Mouse (Mus musculus): ENCODE results near the gene Cblb. TPM values are rescaled to one million over a fixed set of nuclear protein-coding genes. Genes with fewer than 3 reads are reported as not detected.

Cblb gene
- polyA plus RNA-seq, 1 experiment from 2014 or later, result 28.3 TPM

- Histone ChIP-seq H3K36me3 (peaks cover 77% of the 10 kb centered on the region), H3K4me1 (no peaks in the 10 kb centered on the region), H3K4me3 (no peak overlapping the region), H3K27ac (replicated peaks) (no peak overlapping the region), H3K27me3 (ENCODE audit: low read depth, poor library complexity, severe bottlenecking) (no peaks in the 10 kb centered on the region), H3K9me3 (replicated peaks) (no peaks in the 10 kb centered on the region)
- DNase-seq (ENCODE audit: low spot score), result no peak
- WGBS, result 88% methylated on average over 5 of the region's 5 CpGs
Observed at GRCm38 (mm10) chr16:52155030-52155696, 124.1 kb downstream of the Cblb start.

GRCm38 (mm10) chr16:52159958-52160504, 129.0 kb downstream of the Cblb start:
- DNase-seq (ENCODE audit: low spot score), result no peak
- Histone ChIP-seq H3K9me3 (replicated peaks) (no peaks in the 10 kb centered on the region), H3K27me3 (ENCODE audit: low read depth, poor library complexity, severe bottlenecking) (no peaks in the 10 kb centered on the region), H3K27ac (replicated peaks) (no peak overlapping the region), H3K4me1 (peaks cover 8% of the 10 kb centered on the region; the same call in 1 of the 2 replicates), H3K36me3 (peaks cover 65% of the 10 kb centered on the region), H3K4me3 (no peak overlapping the region)
- 97% methylated on average over 6 of the region's 6 CpGs for WGBS

GRCm38 (mm10) chr16:52164246-52164645, 133.2 kb downstream of the Cblb start:
- 90% methylated on average over 9 of the region's 9 CpGs for WGBS
- H3K27me3 ChIP-seq (ENCODE audit: low read depth, poor library complexity, severe bottlenecking), result no peaks in the 10 kb centered on the region

GRCm38 (mm10) chr16:52173253-52173652, 142.2 kb downstream of the Cblb start:
- Histone ChIP-seq H3K4me3 (no peak overlapping the region), H3K4me1 (no peaks in the 10 kb centered on the region), H3K9me3 (replicated peaks) (no peaks in the 10 kb centered on the region), H3K27me3 (ENCODE audit: low read depth, poor library complexity, severe bottlenecking) (no peaks in the 10 kb centered on the region), H3K27ac (replicated peaks) (no peak overlapping the region), H3K36me3 (peaks cover 67% of the 10 kb centered on the region)
- no peak for DNase-seq (ENCODE audit: low spot score)

More at GRCm38 (mm10) chr16:52164246-52164645, 133.2 kb downstream of the Cblb start:
- no peak for DNase-seq (ENCODE audit: low spot score)
- Histone ChIP-seq H3K4me3 (no peak overlapping the region), H3K27ac (replicated peaks) (no peak overlapping the region), H3K9me3 (replicated peaks) (no peaks in the 10 kb centered on the region), H3K4me1 (peaks cover 8% of the 10 kb centered on the region; the same call in 1 of the 2 replicates), H3K36me3 (peaks cover 62% of the 10 kb centered on the region)

GRCm38 (mm10) chr16:52179839-52180238, 148.8 kb downstream of the Cblb start:
- Histone ChIP-seq H3K36me3 (peaks cover 51% of the 10 kb centered on the region), H3K4me1 (no peaks in the 10 kb centered on the region), H3K9me3 (replicated peaks) (no peaks in the 10 kb centered on the region), H3K27ac (replicated peaks) (no peak overlapping the region), H3K27me3 (ENCODE audit: low read depth, poor library complexity, severe bottlenecking) (no peaks in the 10 kb centered on the region), H3K4me3 (no peak overlapping the region)
- DNase-seq (ENCODE audit: low spot score), result no peak
- WGBS, result 95% methylated on average over 3 of the region's 3 CpGs

- no peak for DNase-seq (ENCODE audit: low spot score)
- H3K4me1 ChIP-seq, result no peaks in the 10 kb centered on the region
- H3K9me3 ChIP-seq (replicated peaks), result no peaks in the 10 kb centered on the region
- no peaks in the 10 kb centered on the region for H3K27me3 ChIP-seq (ENCODE audit: low read depth, poor library complexity, severe bottlenecking)
- H3K36me3 ChIP-seq, result peaks cover 59% of the 10 kb centered on the region
- no peak overlapping the region for H3K27ac ChIP-seq (replicated peaks)
- WGBS, result 89% methylated on average over 7 of the region's 7 CpGs
- no peak overlapping the region for H3K4me3 ChIP-seq
Observed at GRCm38 (mm10) chr16:52182057-52182456, 151.0 kb downstream of the Cblb start.

- Histone ChIP-seq H3K27me3 (ENCODE audit: low read depth, poor library complexity, severe bottlenecking) (no peaks in the 10 kb centered on the region), H3K36me3 (peaks cover 76% of the 10 kb centered on the region)
Observed at GRCm38 (mm10) chr16:52184350-52184749, 153.3 kb downstream of the Cblb start.

GRCm38 (mm10) chr16:52186731-52187130, 155.7 kb downstream of the Cblb start:
- Histone ChIP-seq H3K4me3 (no peak overlapping the region), H3K27me3 (ENCODE audit: low read depth, poor library complexity, severe bottlenecking) (no peaks in the 10 kb centered on the region), H3K27ac (replicated peaks) (no peak overlapping the region), H3K36me3 (peaks cover 92% of the 10 kb centered on the region), H3K9me3 (replicated peaks) (no peaks in the 10 kb centered on the region), H3K4me1 (no peaks in the 10 kb centered on the region)
- DNase-seq (ENCODE audit: low spot score), result no peak
- WGBS, result 89% methylated on average over 10 of the region's 10 CpGs

More at GRCm38 (mm10) chr16:52184350-52184749, 153.3 kb downstream of the Cblb start:
- Histone ChIP-seq H3K4me1 (no peaks in the 10 kb centered on the region), H3K9me3 (replicated peaks) (no peaks in the 10 kb centered on the region), H3K27ac (replicated peaks) (no peak overlapping the region), H3K4me3 (no peak overlapping the region)
- 93% methylated on average over 10 of the region's 10 CpGs for WGBS
- no peak for DNase-seq (ENCODE audit: low spot score)

GRCm38 (mm10) chr16:52189103-52189502, 158.1 kb downstream of the Cblb start:
- H3K36me3 ChIP-seq, result peaks cover 96% of the 10 kb centered on the region
- DNase-seq (ENCODE audit: low spot score), result no peak

GRCm38 (mm10) chr16:52190714-52191113, 159.7 kb downstream of the Cblb start:
- no peak for DNase-seq (ENCODE audit: low spot score)
- no peak overlapping the region for H3K4me3 ChIP-seq
- no peaks in the 10 kb centered on the region for H3K9me3 ChIP-seq (replicated peaks)
- H3K27ac ChIP-seq (replicated peaks), result no peak overlapping the region
- no peaks in the 10 kb centered on the region for H3K4me1 ChIP-seq
- H3K36me3 ChIP-seq, result peaks cover 96% of the 10 kb centered on the region
- H3K27me3 ChIP-seq (ENCODE audit: low read depth, poor library complexity, severe bottlenecking), result no peaks in the 10 kb centered on the region
- 89% methylated on average over 5 of the region's 5 CpGs for WGBS

More at GRCm38 (mm10) chr16:52189103-52189502, 158.1 kb downstream of the Cblb start:
- Histone ChIP-seq H3K27ac (replicated peaks) (no peak overlapping the region), H3K4me3 (no peak overlapping the region), H3K27me3 (ENCODE audit: low read depth, poor library complexity, severe bottlenecking) (no peaks in the 10 kb centered on the region), H3K4me1 (no peaks in the 10 kb centered on the region), H3K9me3 (replicated peaks) (no peaks in the 10 kb centered on the region)
- 75% methylated on average over 2 of the region's 2 CpGs for WGBS

- peaks cover 89% of the 10 kb centered on the region for H3K36me3 ChIP-seq
- no peaks in the 10 kb centered on the region for H3K27me3 ChIP-seq (ENCODE audit: low read depth, poor library complexity, severe bottlenecking)
- DNase-seq (ENCODE audit: low spot score), result no peak
- H3K4me1 ChIP-seq, result no peaks in the 10 kb centered on the region
- H3K4me3 ChIP-seq, result no peak overlapping the region
- WGBS, result 90% methylated on average over 5 of the region's 5 CpGs
- no peak overlapping the region for H3K27ac ChIP-seq (replicated peaks)
- no peaks in the 10 kb centered on the region for H3K9me3 ChIP-seq (replicated peaks)
Observed at GRCm38 (mm10) chr16:52194040-52194439, 163.0 kb downstream of the Cblb start.

- Histone ChIP-seq H3K4me1 (no peaks in the 10 kb centered on the region), H3K27ac (replicated peaks) (no peak overlapping the region), H3K36me3 (peaks cover 81% of the 10 kb centered on the region), H3K4me3 (no peak overlapping the region), H3K9me3 (replicated peaks) (no peaks in the 10 kb centered on the region), H3K27me3 (ENCODE audit: low read depth, poor library complexity, severe bottlenecking) (no peaks in the 10 kb centered on the region)
- DNase-seq (ENCODE audit: low spot score), result no peak
- WGBS, result 93% methylated on average over 3 of the region's 3 CpGs
Observed at GRCm38 (mm10) chr16:52194866-52195265, 163.8 kb downstream of the Cblb start.

- no peak for DNase-seq (ENCODE audit: low spot score)
- H3K9me3 ChIP-seq (replicated peaks), result no peaks in the 10 kb centered on the region
- H3K27me3 ChIP-seq (ENCODE audit: low read depth, poor library complexity, severe bottlenecking), result no peaks in the 10 kb centered on the region
- 90% methylated on average over 7 of the region's 7 CpGs for WGBS
- H3K4me1 ChIP-seq, result no peaks in the 10 kb centered on the region; the same call in 1 of the 2 replicates
- H3K4me3 ChIP-seq, result no peak overlapping the region
- H3K27ac ChIP-seq (replicated peaks), result no peak overlapping the region
- peaks cover 54% of the 10 kb centered on the region for H3K36me3 ChIP-seq
Observed at GRCm38 (mm10) chr16:52200107-52200506, 169.1 kb downstream of the Cblb start.
